Mouse (Mus musculus) heart, postnatal 0 days (tissue): ENCODE data around the gene Sapcd1. TPM values are rescaled to one million over a fixed set of nuclear protein-coding genes. Genes with fewer than 3 reads are reported as not detected.

Experiments
- ATAC-seq: fragments of 200-750 bp; cut with Nextera tagmentation; 2 replicates; pipeline ENCODE4 v1.8.0; 2017; ENCODE audit warnings: low read depth, moderate number of reproducible peaks, moderate library complexity; ENCODE audit not compliant: insufficient read depth
- DNase-seq: peaks from one replicate; pipeline ENCODE4 v3.0.0-alpha.2; 2016; ENCODE audit warnings: low spot score
- H3K27ac ChIP-seq: fragments of 300-500 bp; sonication (generic); 2 replicates; pipeline ENCODE4 v1.5.1; 2014; ENCODE audit warnings: low read depth, mild to moderate bottlenecking
- H3K27me3 ChIP-seq: fragments of 300-500 bp; sonication (generic); 2 replicates; pipeline ENCODE4 v1.6.1; 2014; ENCODE audit warnings: low read length, mixed read lengths; ENCODE audit not compliant: control insufficient read depth, insufficient read depth
- H3K36me3 ChIP-seq: fragments of 300-500 bp; sonication (generic); replicated peaks from 2 replicates; pipeline ENCODE4 v1.6.1; 2014; ENCODE audit warnings: low read length, mixed read lengths; ENCODE audit not compliant: control insufficient read depth, insufficient read depth
- H3K4me1 ChIP-seq: fragments of 300-500 bp; sonication (generic); 2 replicates; pipeline ENCODE4 v1.6.1; 2014; ENCODE audit warnings: antibody characterized with exemption; ENCODE audit not compliant: control insufficient read depth, insufficient read depth
- H3K4me2 ChIP-seq: fragments of 300-500 bp; sonication (generic); 2 replicates; pipeline ENCODE4 v1.6.1; 2014; ENCODE audit warnings: low read depth, mild to moderate bottlenecking, low read length, moderate library complexity
- H3K4me3 ChIP-seq: fragments of 300-500 bp; sonication (generic); 2 replicates; pipeline ENCODE4 v1.5.1; 2014; ENCODE audit warnings: low read depth, low read length
- H3K9ac ChIP-seq: fragments of 300-500 bp; sonication (generic); replicated peaks from 2 replicates; pipeline ENCODE4 v1.6.1; 2014; ENCODE audit warnings: low read depth, low read length, mixed read lengths
- H3K9me3 ChIP-seq: fragments of 300-500 bp; sonication (generic); replicated peaks from 2 replicates; pipeline ENCODE4 v1.6.1; 2016; ENCODE audit warnings: low read length; ENCODE audit not compliant: control insufficient read depth
- CTCF ChIP-seq: IDR thresholded peaks from 2 replicates; pipeline ENCODE4 v1.5.1; 2016; ENCODE audit warnings: antibody characterized with exemption, control low read depth, low read depth
- EP300 ChIP-seq: IDR thresholded peaks from 2 replicates; pipeline ENCODE4 v1.6.1; 2016; ENCODE audit warnings: antibody characterized with exemption, low read depth
- WGBS: fragments of 180-500 bp; shearing (Covaris S2); extraction: QIAGEN DNeasy Blood & Tissue Kit; methylation state at CpG from one replicate; pipeline ENCODE4 v1.1.7; 2014; 5-methylcytosine and 5-hydroxymethylcytosine counted together
- polyA plus RNA-seq: library from polyadenylated mRNA; unstranded; fragments of >200 nt; fragmentation: Nextera tagmentation; extraction: Ambion mirVana; gene quantifications from 2 replicates; pipeline ENCODE4 v1.2.1, GENCODE M21; 2015
- total RNA-seq: library from RNA; depleted of rRNA; stranded (reverse); fragments of >200 nt; gene quantifications from 2 replicates; pipeline ENCODE4 v1.2.3, GENCODE M21; 2014; ENCODE audit warnings: low replicate concordance

Gene Sapcd1
- total and polyA plus RNA-seq, 2 experiments from 2014 or later, result 1.2 to 2.1 TPM

DNA sequence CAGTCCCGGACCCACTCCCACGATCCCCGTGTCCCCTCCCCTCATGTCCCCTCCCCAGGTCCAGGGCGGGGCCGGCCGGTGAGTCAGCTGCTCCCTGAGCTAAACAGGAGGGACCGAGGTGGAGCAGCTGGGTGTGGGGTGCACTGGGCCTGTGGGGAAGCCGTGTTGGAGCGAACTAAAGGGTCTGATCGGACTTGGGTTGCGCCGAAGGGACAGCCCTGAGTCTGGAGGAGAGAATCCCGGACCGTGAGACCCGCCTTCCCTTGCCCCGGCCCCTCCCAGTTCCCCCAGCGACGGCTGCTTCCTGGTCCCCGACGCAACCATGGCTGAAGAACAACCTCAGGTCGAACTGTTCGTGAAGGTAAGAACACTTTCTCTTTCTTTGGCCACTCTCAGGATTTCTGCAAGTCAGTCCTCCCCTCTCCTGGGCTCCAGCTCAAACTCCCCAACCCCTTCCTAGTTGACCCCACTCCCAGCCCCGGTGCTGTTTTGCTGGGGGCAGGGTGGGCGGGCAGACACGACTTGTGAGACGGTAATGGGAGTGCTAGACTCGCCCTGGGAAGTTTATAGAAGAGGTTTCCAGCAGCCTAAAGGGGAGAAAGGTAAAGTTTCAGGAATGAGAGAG is 22.4 kb upstream of the Sapcd1 start:
- Histone ChIP-seq H3K36me3 (peaks cover 28% of the 10 kb centered on the region), H3K27me3 (no peaks in the 10 kb centered on the region), H3K4me3 (peak overlapping the region; percentile 80), H3K4me2 (peak overlapping the region; percentile 92), H3K4me1 (peaks cover 26% of the 10 kb centered on the region), H3K9me3 (no peaks in the 10 kb centered on the region), H3K9ac (peak overlapping the region; percentile 90), H3K27ac (peak overlapping the region; percentile 98)
- peak; percentile 76 for DNase-seq
- ATAC-seq, result peak; percentile 16
- under 1% methylated on average over 27 of the region's 27 CpGs for WGBS
- TF ChIP-seq CTCF (no peak), EP300 (no peak)

DNA sequence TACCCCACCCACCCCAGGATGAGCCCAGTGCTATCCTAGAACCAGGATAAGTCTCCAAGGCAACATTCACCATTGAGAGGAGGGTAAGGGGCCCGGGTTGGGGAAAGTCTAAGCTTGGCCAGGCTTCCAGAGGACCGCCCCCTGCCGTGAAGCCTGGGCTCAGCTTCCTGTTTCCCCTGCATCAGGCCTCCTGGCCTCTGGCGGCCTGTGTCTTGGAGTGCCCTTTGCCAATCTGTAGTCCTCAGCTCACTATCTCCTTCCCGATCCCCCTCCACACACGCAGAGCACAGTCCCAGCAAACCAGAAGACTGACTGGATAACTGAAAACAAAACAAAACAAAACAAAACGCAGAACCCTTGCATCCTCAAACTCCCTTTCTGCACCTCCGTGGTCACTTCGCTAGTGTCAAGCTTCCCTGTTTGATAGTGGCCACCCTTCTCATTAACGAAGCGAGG is 21.8 kb upstream of the Sapcd1 start, which contains the start of gene Clic1:
Gene Clic1, plus strand, starts transcription at position 406 of the 456 bp plus-strand sequence.
- peaks cover 22% of the 10 kb centered on the region for H3K36me3 ChIP-seq
- peak within 1 kb of the TSS; percentile 98 for H3K27ac ChIP-seq
- H3K9ac ChIP-seq, result peak within 1 kb of the TSS; percentile 90
- H3K4me2 ChIP-seq, result peak within 1 kb of the TSS; percentile 92
- TF ChIP-seq EP300 (no peak), CTCF (peak; percentile 31)
- no peaks in the 10 kb centered on the region for H3K27me3 ChIP-seq
- DNase-seq (peak; percentile 70), ATAC-seq (peak; percentile 11)
- H3K4me1 ChIP-seq, result peaks cover 33% of the 10 kb centered on the region
- no peaks in the 10 kb centered on the region for H3K9me3 ChIP-seq
- WGBS, result under 1% methylated on average over 11 of the region's 11 CpGs
- peak within 1 kb of the TSS; percentile 80 for H3K4me3 ChIP-seq

DNA sequence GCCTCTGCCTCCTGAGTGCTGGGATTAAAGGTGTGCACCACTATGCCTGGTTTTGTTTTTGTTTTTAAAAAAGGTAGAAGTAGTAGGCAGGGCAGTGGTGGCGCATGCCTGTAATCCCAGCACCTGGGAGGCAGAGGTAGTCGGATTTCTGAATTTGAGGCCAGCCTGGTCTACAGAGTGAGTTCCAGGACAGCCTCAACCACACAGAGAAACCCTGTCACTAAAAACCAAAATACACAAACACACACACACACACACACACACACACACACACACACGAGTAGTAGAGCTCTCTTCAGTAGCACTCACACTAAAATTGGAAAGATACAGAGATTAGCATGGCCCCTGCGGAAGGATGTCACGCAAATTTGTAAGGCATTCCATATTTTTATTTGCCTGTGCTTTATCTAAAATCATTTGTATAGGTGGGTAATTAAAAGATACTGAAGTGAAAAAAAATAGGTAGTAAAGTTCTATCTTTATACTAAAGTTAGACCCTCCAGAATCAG is 21.2 kb upstream of the Sapcd1 start:
- no peaks in the 10 kb centered on the region for H3K27me3 ChIP-seq
- peak overlapping the region; percentile 98 for H3K27ac ChIP-seq
- peak overlapping the region; percentile 92 for H3K4me2 ChIP-seq
- DNase-seq, result no peak
- no peaks in the 10 kb centered on the region for H3K9me3 ChIP-seq
- 61% methylated on average over 5 of the region's 5 CpGs for WGBS
- H3K9ac ChIP-seq, result no peak overlapping the region
- peaks cover 16% of the 10 kb centered on the region for H3K36me3 ChIP-seq
- peaks cover 37% of the 10 kb centered on the region for H3K4me1 ChIP-seq
- no peak for ATAC-seq
- peak overlapping the region; percentile 80 for H3K4me3 ChIP-seq
- TF ChIP-seq EP300 (no peak), CTCF (no peak)

DNA sequence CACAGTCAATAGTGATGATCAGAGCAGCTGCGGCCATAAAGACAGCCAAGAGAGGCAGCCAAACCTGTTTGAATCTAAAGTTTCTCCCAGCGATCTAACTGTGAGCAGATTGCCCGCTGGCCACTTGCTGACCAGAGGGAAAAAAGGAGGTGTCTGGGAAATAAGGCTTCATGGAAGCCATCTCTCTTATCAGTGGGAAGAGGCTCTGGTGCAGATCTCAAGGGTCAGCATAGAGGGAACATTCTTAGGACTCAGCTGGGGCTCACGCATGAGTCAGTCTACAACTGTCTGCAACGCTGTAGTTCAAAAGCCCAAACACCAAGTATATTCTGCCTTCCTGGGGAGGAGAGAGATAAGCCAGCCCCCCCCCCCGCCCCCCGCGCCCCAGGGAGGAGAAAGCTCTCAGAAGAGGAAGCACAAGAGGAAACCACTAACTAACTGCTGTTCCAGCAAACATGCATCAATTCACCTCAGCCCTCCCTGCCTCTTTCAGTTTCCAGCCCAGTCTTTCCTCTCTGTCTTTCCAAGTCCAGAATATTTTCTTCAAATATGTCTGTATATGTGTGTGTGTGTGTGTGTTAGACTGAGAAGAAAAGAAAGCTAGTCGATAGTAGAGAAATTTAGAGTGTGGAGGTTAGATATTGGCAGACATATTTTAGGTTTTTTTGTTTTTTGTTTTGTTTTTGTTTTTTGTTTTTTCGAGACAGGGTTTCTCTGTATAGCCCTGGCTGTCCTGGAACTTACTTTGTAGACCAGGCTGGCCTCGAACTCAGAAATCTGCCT is 20.5 kb upstream of the Sapcd1 start:
- TF ChIP-seq CTCF (no peak), EP300 (no peak)
- Histone ChIP-seq H3K4me2 (peak overlapping the region; percentile 36), H3K27me3 (no peaks in the 10 kb centered on the region), H3K27ac (peak overlapping the region; percentile 98), H3K9me3 (no peaks in the 10 kb centered on the region), H3K4me1 (peaks cover 37% of the 10 kb centered on the region), H3K9ac (no peak overlapping the region), H3K4me3 (no peak overlapping the region), H3K36me3 (peaks cover 10% of the 10 kb centered on the region)
- ATAC-seq (no peak), DNase-seq (peak; percentile 52)
- WGBS, result 19% methylated on average over 11 of the region's 11 CpGs

DNA sequence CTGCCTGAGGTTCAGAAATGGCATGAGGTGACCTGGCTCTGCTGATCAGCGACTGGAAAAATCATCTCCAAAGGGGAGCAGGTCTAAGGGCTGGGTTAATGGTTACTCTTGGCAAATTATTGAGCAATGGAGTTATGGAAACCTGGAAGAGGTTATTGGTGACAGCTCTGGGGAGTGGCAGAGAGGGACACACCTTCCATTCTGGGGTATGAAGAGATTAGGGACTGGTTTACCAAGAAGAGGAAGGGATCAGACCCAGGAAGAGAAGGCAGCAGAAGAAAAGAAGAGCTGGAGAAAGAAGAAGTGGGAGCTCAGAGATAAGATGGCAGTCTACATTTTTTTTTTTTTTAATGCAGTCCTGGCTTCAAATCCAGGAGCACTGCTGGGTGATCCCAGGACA is 19.9 kb upstream of the Sapcd1 start:
- no peak for TF ChIP-seq EP300
- TF ChIP-seq CTCF, result no peak
- DNase-seq (no peak), ATAC-seq (no peak)
- Histone ChIP-seq H3K4me3 (no peak overlapping the region), H3K4me2 (peak overlapping the region; percentile 36), H3K36me3 (peaks cover 3% of the 10 kb centered on the region), H3K9ac (no peak overlapping the region), H3K9me3 (no peaks in the 10 kb centered on the region), H3K4me1 (peaks cover 34% of the 10 kb centered on the region), H3K27me3 (no peaks in the 10 kb centered on the region), H3K27ac (peak overlapping the region; percentile 98)
- WGBS, result 36% methylated on average over 1 of the region's 1 CpGs
